Mouse (Mus musculus): ENCODE data around the gene Cped1. TPM values are rescaled to one million over a fixed set of nuclear protein-coding genes. Genes with fewer than 3 reads are reported as not detected.

The Cped1 gene
- polyA plus RNA-seq (2014; fragmentation: Nextera tagmentation; extraction: Ambion mirVana) = 59.7 and 67.9 TPM in 2 replicates

DNA sequence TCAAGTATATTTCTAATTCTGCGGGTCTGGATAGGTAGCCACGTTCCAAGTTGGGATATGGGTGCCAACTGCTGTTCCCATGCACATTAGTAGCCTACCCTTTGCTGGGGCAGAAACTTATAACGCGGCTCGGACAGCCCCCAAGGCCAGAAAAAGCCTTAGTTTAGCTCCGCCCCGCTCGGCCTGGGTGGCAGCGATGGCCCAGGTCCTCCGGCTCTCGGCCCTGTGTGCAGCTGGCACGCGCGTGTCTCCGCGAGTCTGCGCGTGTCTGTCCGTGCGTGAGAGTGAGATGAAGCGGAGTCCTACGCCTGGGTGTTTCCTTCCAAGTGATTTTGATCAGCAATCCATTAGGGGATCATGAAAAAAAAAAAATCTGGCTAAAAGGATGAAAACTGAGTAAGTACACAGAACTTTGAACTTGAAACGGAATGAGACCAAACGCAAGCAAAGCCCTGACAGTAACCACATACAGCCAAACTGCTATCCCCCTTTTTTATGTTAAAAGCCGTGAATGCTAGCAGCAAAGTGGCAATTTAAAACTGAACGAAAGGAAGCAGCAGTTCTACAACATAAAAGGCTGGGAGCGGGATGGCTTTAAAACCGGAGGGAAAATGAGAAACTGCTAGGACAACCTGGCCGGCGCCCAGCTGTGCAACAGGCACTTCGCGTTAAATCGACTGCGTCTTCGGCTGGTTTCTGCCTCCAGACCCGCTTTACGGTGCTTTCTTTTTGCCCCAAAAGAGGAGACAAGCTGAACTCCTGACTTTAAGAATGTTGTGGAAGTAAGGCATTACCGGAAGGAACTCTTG is at the start of gene Cped1:
Gene Cped1, plus strand, starts transcription at position 185 of the 809 bp plus-strand sequence.
- Histone ChIP-seq H3K27me3 (ENCODE audit: control insufficient read depth, insufficient read depth, low read length) (no peaks in the 10 kb centered on the region), H3K4me1 (ENCODE audit: control insufficient read depth, insufficient read depth, low read length) (no peaks in the 10 kb centered on the region), H3K9ac (ENCODE audit: low read depth, low read length) (peak within 1 kb of the TSS; percentile 80), H3K4me2 (replicated peaks; ENCODE audit: low read depth, low read length) (peak within 1 kb of the TSS; percentile 59), H3K36me3 (ENCODE audit: control insufficient read depth, insufficient read depth, low read length) (no peaks in the 10 kb centered on the region), H3K27ac (ENCODE audit: low read depth, low read length) (peak within 1 kb of the TSS; percentile 81), H3K4me3 (ENCODE audit: low read length) (peak within 1 kb of the TSS; percentile 62), H3K9me3 (ENCODE audit: control insufficient read depth, low read length) (no peaks in the 10 kb centered on the region)
- WGBS = under 1% methylated on average over 38 of the region's 38 CpGs
- ATAC-seq (ENCODE audit: low FRiP score, low TSS enrichment) = peak; percentile 85

DNA sequence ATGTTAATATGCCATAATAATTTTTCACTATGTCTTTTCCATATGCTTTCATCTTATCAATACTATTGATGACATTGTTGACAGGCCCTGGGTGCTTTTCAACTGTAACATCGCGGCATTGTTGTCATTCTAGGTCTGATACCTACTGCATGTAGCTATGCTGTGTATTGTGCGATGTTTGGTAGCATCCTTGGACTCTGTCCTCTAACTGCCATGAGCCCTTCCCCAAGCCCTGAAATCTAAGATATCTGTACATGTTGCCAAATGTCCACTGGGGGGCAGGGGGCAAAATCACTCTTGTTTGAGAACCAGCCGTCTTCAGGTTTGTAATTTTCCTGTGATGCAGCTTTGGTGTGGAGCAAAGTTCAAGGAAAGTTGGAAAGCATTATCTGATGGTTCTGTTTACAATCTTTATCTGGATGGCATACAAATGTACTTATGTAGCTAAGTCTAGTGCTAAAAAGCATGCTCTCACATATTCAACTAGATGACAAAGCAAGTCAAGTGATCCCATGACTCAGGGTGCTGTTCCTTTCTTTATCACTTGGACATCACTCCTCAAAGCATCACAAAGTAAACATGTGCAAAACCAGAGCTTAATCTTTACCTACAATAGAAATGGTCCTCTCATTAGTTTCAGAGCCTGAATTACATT is 47.6 kb upstream of the Cped1 start:
- Histone ChIP-seq H3K4me3 (ENCODE audit: low read length) (no peak overlapping the region), H3K4me2 (replicated peaks; ENCODE audit: low read depth, low read length) (no peak overlapping the region), H3K27me3 (ENCODE audit: control insufficient read depth, insufficient read depth, low read length) (no peaks in the 10 kb centered on the region), H3K36me3 (ENCODE audit: control insufficient read depth, insufficient read depth, low read length) (no peaks in the 10 kb centered on the region), H3K4me1 (ENCODE audit: control insufficient read depth, insufficient read depth, low read length) (no peaks in the 10 kb centered on the region), H3K27ac (ENCODE audit: low read depth, low read length) (no peak overlapping the region), H3K9ac (ENCODE audit: low read depth, low read length) (no peak overlapping the region), H3K9me3 (ENCODE audit: control insufficient read depth, low read length) (no peaks in the 10 kb centered on the region)
- no peak for ATAC-seq (ENCODE audit: low FRiP score, low TSS enrichment)
- 81% methylated on average over 4 of the region's 4 CpGs for WGBS

DNA sequence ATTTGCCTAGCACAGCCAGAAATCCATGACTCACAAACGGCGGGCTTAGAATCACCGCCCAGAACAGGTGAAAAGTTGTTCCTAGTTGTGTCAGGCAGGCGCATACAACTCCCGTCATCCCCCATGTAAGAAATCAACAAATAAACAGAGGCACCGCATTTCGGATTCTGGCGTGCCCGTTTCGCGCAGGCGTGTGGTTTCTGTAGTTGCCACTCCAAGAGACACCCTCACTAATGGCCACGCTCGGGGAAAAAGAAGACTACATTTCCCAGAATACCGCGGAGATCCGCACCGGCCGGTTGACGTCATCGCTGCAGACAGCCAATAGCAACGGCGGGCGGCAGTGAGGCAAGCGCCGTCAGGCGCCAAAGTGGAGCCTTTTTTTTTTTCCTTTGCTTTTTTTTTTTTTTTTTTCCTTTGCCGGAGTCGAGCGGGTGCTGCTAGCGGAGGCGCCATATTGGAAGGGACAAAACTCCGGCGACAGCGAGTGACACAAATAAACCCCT is 36.4 kb upstream of the Cped1 start, which contains the start of gene Ing3:
Gene Ing3, plus strand, starts transcription at position 346 of the 506 bp plus-strand sequence.
- H3K27ac ChIP-seq (ENCODE audit: low read depth, low read length) = peak within 1 kb of the TSS; percentile 99
- H3K4me2 ChIP-seq (replicated peaks; ENCODE audit: low read depth, low read length) = peak within 1 kb of the TSS; percentile 68
- H3K4me3 ChIP-seq (ENCODE audit: low read length) = peak within 1 kb of the TSS; percentile 60
- WGBS = under 1% methylated on average over 35 of the region's 35 CpGs
- peak within 1 kb of the TSS; percentile 87 for H3K9ac ChIP-seq (ENCODE audit: low read depth, low read length)
- H3K36me3 ChIP-seq (ENCODE audit: control insufficient read depth, insufficient read depth, low read length) = peaks cover 20% of the 10 kb centered on the region; the same call in 1 of the 2 replicates
- peak; percentile 98 for ATAC-seq (ENCODE audit: low FRiP score, low TSS enrichment)
- no peaks in the 10 kb centered on the region for H3K27me3 ChIP-seq (ENCODE audit: control insufficient read depth, insufficient read depth, low read length)
- peaks cover 6% of the 10 kb centered on the region for H3K4me1 ChIP-seq (ENCODE audit: control insufficient read depth, insufficient read depth, low read length)
- H3K9me3 ChIP-seq (ENCODE audit: control insufficient read depth, low read length) = no peaks in the 10 kb centered on the region

DNA sequence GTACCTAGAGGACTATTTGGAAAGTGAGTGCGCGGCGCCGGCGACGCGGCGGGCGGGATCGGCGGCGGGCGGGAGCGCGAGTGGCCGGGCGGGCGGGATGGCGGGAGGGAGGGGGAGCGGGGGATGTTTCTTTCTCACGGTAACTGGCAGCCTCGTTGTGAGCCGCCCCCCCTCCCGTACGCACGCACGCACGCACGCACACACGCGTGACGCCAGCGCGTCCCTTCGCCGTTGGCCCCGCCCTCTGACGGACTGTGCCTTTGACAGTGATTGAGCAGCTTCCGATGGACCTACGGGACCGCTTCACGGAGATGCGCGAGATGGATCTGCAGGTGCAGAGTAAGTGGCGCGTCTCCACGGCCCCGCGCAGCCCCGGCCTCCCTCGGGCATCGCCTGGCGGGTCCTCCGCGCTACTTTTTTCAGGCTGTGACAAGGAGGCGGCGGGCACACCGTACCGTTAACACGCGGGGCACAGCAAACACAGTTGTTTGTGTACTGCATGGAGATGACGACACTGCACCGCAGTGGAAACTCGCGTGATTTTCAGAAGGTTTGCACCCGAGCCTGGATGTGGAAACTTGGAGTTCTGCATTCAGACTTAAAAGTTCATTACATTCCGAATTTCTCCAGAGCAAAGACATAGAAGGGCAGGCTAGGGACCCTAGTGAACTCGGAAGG is 35.8 kb upstream of the Cped1 start:
- Histone ChIP-seq H3K4me2 (replicated peaks; ENCODE audit: low read depth, low read length) (peak overlapping the region; percentile 68), H3K27ac (ENCODE audit: low read depth, low read length) (peak overlapping the region; percentile 99), H3K4me1 (ENCODE audit: control insufficient read depth, insufficient read depth, low read length) (peaks cover 6% of the 10 kb centered on the region), H3K36me3 (ENCODE audit: control insufficient read depth, insufficient read depth, low read length) (peaks cover 22% of the 10 kb centered on the region; the same call in 1 of the 2 replicates), H3K9ac (ENCODE audit: low read depth, low read length) (peak overlapping the region; percentile 87), H3K4me3 (ENCODE audit: low read length) (peak overlapping the region; percentile 60), H3K27me3 (ENCODE audit: control insufficient read depth, insufficient read depth, low read length) (no peaks in the 10 kb centered on the region), H3K9me3 (ENCODE audit: control insufficient read depth, low read length) (no peaks in the 10 kb centered on the region)
- ATAC-seq (ENCODE audit: low FRiP score, low TSS enrichment) = peak; percentile 97
- under 1% methylated on average over 52 of the region's 68 CpGs for WGBS

DNA sequence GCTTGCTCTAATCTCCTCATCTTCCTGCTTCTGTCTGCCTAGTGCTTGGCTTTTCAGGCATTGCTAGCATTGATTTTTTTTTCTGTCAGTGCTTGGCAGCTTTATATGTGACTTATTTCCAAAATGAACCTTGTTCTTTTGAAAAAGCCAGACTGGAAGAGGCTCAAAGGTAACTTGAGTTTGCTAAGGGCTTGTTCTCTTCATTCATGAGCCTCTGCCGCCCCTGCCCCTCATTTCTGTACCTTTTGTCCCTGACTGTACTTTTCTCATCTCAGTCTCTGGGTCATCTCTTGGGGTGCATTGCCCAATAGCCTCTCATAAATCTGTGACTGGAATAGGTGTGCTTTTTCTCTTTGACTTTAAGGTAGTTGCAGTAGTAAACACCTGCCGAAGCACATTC is 35.0 kb upstream of the Cped1 start:
- H3K9ac ChIP-seq (ENCODE audit: low read depth, low read length) = peak overlapping the region; percentile 87; the same call in 1 of the 2 replicates
- H3K4me3 ChIP-seq (ENCODE audit: low read length) = peak overlapping the region; percentile 60
- no peak for ATAC-seq (ENCODE audit: low FRiP score, low TSS enrichment)
- no peaks in the 10 kb centered on the region for H3K27me3 ChIP-seq (ENCODE audit: control insufficient read depth, insufficient read depth, low read length)
- H3K36me3 ChIP-seq (ENCODE audit: control insufficient read depth, insufficient read depth, low read length) = peaks cover 29% of the 10 kb centered on the region
- peaks cover 6% of the 10 kb centered on the region for H3K4me1 ChIP-seq (ENCODE audit: control insufficient read depth, insufficient read depth, low read length)
- 72% methylated on average over 2 of the region's 2 CpGs for WGBS
- peak overlapping the region; percentile 68 for H3K4me2 ChIP-seq (replicated peaks; ENCODE audit: low read depth, low read length)
- peak overlapping the region; percentile 99; the same call in 1 of the 2 replicates for H3K27ac ChIP-seq (ENCODE audit: low read depth, low read length)
- no peaks in the 10 kb centered on the region for H3K9me3 ChIP-seq (ENCODE audit: control insufficient read depth, low read length)

DNA sequence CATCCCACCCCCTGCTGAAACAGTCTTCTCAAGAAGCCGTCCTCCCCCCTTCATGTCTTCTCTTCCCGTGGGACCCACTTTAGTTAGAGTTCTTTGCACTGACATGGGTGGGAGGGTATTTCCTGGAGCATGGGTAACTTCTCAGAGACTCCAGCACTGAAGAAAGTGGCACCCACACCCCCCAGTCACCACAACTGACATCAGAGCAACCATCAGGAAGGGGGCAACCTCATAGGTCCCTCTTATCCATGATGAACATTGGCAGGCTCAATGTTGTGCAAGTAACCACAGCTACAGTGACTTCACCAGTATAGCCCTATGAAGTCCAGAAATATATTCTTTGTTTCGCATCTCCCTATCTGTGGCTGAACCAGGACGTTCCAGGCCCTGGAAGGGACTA is 30.2 kb upstream of the Cped1 start:
- H3K9ac ChIP-seq (ENCODE audit: low read depth, low read length) = no peak overlapping the region
- ATAC-seq (ENCODE audit: low FRiP score, low TSS enrichment) = no peak
- H3K4me3 ChIP-seq (ENCODE audit: low read length) = no peak overlapping the region
- H3K27ac ChIP-seq (ENCODE audit: low read depth, low read length) = no peak overlapping the region
- peaks cover 5% of the 10 kb centered on the region for H3K4me1 ChIP-seq (ENCODE audit: control insufficient read depth, insufficient read depth, low read length)
- no peaks in the 10 kb centered on the region for H3K9me3 ChIP-seq (ENCODE audit: control insufficient read depth, low read length)
- H3K27me3 ChIP-seq (ENCODE audit: control insufficient read depth, insufficient read depth, low read length) = no peaks in the 10 kb centered on the region
- peaks cover 58% of the 10 kb centered on the region for H3K36me3 ChIP-seq (ENCODE audit: control insufficient read depth, insufficient read depth, low read length)
- 93% methylated on average over 4 of the region's 4 CpGs for WGBS
- H3K4me2 ChIP-seq (replicated peaks; ENCODE audit: low read depth, low read length) = no peak overlapping the region

DNA sequence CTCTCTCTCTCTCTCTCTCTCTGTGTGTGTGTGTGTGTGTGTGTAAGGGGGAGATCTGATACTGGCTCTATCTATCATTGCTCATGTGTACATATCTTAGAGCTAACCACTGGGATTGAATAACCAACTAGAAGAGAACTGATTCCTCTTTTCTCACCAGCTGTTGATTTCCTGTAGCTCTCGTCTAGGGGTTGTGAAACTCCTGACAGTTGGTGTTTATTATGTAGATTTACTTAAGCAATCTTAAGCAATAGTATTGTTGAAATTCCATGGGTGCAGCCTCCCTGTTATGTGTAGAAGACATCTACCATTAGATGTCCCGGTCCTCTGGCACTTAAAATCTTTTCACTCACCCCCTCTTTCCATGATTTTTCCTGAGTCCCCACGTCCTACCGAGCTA is 26.8 kb upstream of the Cped1 start:
- Histone ChIP-seq H3K9me3 (ENCODE audit: control insufficient read depth, low read length) (no peaks in the 10 kb centered on the region), H3K27me3 (ENCODE audit: control insufficient read depth, insufficient read depth, low read length) (no peaks in the 10 kb centered on the region), H3K36me3 (ENCODE audit: control insufficient read depth, insufficient read depth, low read length) (peaks cover 45% of the 10 kb centered on the region), H3K4me3 (ENCODE audit: low read length) (no peak overlapping the region), H3K27ac (ENCODE audit: low read depth, low read length) (no peak overlapping the region), H3K4me2 (replicated peaks; ENCODE audit: low read depth, low read length) (no peak overlapping the region), H3K9ac (ENCODE audit: low read depth, low read length) (no peak overlapping the region), H3K4me1 (ENCODE audit: control insufficient read depth, insufficient read depth, low read length) (no peaks in the 10 kb centered on the region)
- ATAC-seq (ENCODE audit: low FRiP score, low TSS enrichment) = no peak
- 91% methylated on average over 4 of the region's 4 CpGs for WGBS

DNA sequence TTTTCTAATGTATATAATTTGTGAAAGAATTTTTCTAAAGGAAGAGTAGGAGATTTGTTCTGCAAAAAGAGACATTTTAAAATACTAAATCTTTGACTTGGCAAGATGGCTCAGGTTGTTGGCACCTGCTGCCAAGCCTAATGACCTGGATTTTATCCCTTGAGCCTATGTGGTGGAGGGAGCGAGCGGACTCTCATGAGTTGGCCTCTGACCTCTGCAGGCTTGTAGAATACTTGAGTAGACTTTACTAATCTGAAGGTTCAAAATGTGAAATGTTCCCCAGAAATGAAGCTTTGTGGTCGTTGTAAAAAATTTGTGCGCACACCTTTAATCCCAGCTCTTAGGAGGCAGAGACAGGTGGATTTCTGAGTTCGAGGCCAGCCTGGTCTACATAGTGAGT is 25.8 kb upstream of the Cped1 start:
- Histone ChIP-seq H3K4me3 (ENCODE audit: low read length) (no peak overlapping the region), H3K4me2 (replicated peaks; ENCODE audit: low read depth, low read length) (no peak overlapping the region), H3K36me3 (ENCODE audit: control insufficient read depth, insufficient read depth, low read length) (peaks cover 41% of the 10 kb centered on the region), H3K27me3 (ENCODE audit: control insufficient read depth, insufficient read depth, low read length) (no peaks in the 10 kb centered on the region), H3K4me1 (ENCODE audit: control insufficient read depth, insufficient read depth, low read length) (no peaks in the 10 kb centered on the region), H3K9ac (ENCODE audit: low read depth, low read length) (no peak overlapping the region), H3K27ac (ENCODE audit: low read depth, low read length) (no peak overlapping the region), H3K9me3 (ENCODE audit: control insufficient read depth, low read length) (no peaks in the 10 kb centered on the region)
- WGBS = 92% methylated on average over 5 of the region's 5 CpGs
- ATAC-seq (ENCODE audit: low FRiP score, low TSS enrichment) = no peak

Measured in kidney, embryonic 14.5 days (tissue).